Mouse (Mus musculus) spleen, adult 2 months (tissue): ENCODE data around the gene Slc15a1.

ENCODE experiments used
- CTCF ChIP-seq: fragments of 200-500 bp; IDR thresholded peaks from 2 replicates; pipeline ENCODE4 v1.5.1; 2011; ENCODE audit warnings: mild to moderate bottlenecking, inconsistent platforms; ENCODE audit not compliant: insufficient read depth, insufficient read length, insufficient replicate concordance; ENCODE audit errors: extremely low read depth
- POLR2A ChIP-seq: fragments of 200-500 bp; IDR thresholded peaks from 2 replicates; pipeline ENCODE4 v1.6.1; 2011; ENCODE audit warnings: low read depth, low read length, inconsistent platforms

GRCm38 (mm10) chr14:121481591-121481990, 23.5 kb downstream of the Slc15a1 start:
- no peak for TF ChIP-seq POLR2A
- no peak for TF ChIP-seq CTCF
